Mouse (Mus musculus): Measurements from ENCODE around the gene Padi6. TPM values are rescaled to one million over a fixed set of nuclear protein-coding genes. Genes with fewer than 3 reads are reported as not detected.

The Padi6 gene
- polyA plus RNA-seq, 1 experiment from 2014 or later, result not detected

DNA sequence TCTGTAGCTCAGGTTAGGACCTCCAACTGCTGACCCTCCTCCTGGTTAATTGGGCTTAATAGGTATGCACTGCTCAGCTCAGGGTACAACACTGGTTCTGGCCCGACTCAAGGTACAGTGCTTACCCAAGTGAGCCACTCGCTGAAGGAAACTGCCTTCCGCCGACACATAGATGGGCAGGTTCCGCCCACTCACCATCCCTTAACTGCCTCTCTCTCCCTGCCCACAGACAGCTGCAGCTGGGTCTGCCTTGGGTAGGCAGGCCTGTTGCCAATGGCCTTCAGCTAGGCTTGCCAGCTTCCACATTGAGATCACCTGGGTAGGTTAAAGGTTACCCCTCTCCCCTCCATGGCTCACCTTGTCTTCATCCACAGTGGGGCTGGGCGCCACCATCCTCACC is 1.0 kb downstream of the Padi6 start:
- no peak overlapping the region for H3K4me2 ChIP-seq (replicated peaks; ENCODE audit: low read depth, low read length)
- no peak for ATAC-seq (ENCODE audit: low FRiP score, low TSS enrichment)
- no peak overlapping the region for H3K9ac ChIP-seq (ENCODE audit: low read depth, low read length)
- H3K4me3 ChIP-seq (ENCODE audit: low read length), result no peak overlapping the region
- H3K27me3 ChIP-seq (ENCODE audit: control insufficient read depth, insufficient read depth, low read length), result no peaks in the 10 kb centered on the region
- H3K9me3 ChIP-seq (ENCODE audit: control insufficient read depth, low read length), result no peaks in the 10 kb centered on the region
- 79% methylated on average over 6 of the region's 6 CpGs for WGBS
- H3K27ac ChIP-seq (ENCODE audit: low read depth, low read length), result no peak overlapping the region
- no peaks in the 10 kb centered on the region for H3K36me3 ChIP-seq (ENCODE audit: control insufficient read depth, insufficient read depth, low read length)
- no peaks in the 10 kb centered on the region for H3K4me1 ChIP-seq (ENCODE audit: control insufficient read depth, insufficient read depth, low read length)

DNA sequence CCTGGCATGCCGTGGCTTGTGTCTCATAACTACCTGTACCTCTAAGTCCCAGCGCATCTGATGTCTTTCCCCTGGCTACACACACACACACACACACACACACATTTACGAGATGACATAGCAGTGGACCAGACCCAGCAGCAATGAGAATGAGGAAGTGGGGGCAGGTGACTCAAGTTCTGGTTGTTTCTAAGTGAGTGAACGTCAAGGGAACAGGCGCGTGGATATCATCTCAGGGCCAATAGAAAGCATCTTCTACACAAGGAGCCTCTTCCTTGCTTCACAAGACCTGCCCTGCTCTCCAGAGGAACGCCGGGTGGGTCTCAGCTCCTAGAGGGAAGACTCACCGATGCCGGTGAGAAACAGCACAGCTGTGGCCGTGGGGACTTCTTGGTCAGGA is 1.8 kb downstream of the Padi6 start:
- ATAC-seq (ENCODE audit: low FRiP score, low TSS enrichment), result no peak
- 93% methylated on average over 11 of the region's 11 CpGs for WGBS
- Histone ChIP-seq H3K27me3 (ENCODE audit: control insufficient read depth, insufficient read depth, low read length) (no peaks in the 10 kb centered on the region), H3K36me3 (ENCODE audit: control insufficient read depth, insufficient read depth, low read length) (no peaks in the 10 kb centered on the region), H3K9ac (ENCODE audit: low read depth, low read length) (no peak overlapping the region), H3K4me1 (ENCODE audit: control insufficient read depth, insufficient read depth, low read length) (no peaks in the 10 kb centered on the region), H3K27ac (ENCODE audit: low read depth, low read length) (no peak overlapping the region), H3K4me2 (replicated peaks; ENCODE audit: low read depth, low read length) (no peak overlapping the region), H3K4me3 (ENCODE audit: low read length) (no peak overlapping the region), H3K9me3 (ENCODE audit: control insufficient read depth, low read length) (no peaks in the 10 kb centered on the region)

DNA sequence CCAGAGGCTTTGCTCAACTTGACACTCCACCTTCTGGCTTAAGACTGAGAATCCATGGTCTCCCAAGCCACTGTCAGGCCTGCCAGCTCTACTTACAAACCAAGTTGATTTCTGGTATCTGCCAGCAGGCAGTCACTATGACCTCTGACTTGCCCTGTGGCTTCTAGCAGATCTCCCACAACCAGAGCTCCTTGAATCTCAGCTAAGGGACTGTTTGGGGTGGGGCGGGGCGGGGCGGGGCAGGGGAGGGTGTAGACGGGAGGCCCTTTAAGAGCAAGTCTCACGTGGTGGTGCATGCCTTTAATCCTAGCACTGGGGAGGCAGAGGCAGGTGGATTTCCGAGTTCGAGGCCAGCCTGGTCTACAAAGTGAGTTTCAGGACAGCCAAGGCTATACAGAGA is 9.6 kb downstream of the Padi6 start:
- 72% methylated on average over 7 of the region's 7 CpGs for WGBS
- no peak for ATAC-seq (ENCODE audit: low FRiP score, low TSS enrichment)

DNA sequence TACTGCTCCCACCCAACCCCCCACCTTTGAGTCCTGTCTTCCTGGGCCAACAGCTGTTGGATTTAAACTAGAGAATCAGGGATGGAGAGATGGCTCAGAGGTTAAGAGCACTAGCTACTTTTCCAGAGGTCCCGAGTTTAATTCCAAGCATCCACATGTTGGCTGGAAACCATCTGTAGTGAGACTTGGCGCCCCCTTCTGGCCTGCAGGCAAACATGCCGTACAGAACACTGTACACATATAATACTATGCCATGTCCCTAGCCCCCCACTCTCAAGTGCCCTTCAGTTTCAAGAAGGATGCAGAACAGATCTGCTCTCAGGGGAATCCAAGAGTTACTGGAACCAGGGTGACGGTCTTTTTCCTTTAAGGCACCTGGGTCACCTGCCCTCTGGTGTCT is 10.8 kb downstream of the Padi6 start:
- Histone ChIP-seq H3K4me1 (ENCODE audit: control insufficient read depth, insufficient read depth, low read length) (no peaks in the 10 kb centered on the region), H3K36me3 (ENCODE audit: control insufficient read depth, insufficient read depth, low read length) (no peaks in the 10 kb centered on the region), H3K27ac (ENCODE audit: low read depth, low read length) (no peak overlapping the region), H3K4me3 (ENCODE audit: low read length) (no peak overlapping the region), H3K9ac (ENCODE audit: low read depth, low read length) (no peak overlapping the region), H3K4me2 (replicated peaks; ENCODE audit: low read depth, low read length) (no peak overlapping the region), H3K27me3 (ENCODE audit: control insufficient read depth, insufficient read depth, low read length) (no peaks in the 10 kb centered on the region), H3K9me3 (ENCODE audit: control insufficient read depth, low read length) (no peaks in the 10 kb centered on the region)
- WGBS, result 79% methylated on average over 4 of the region's 4 CpGs
- ATAC-seq (ENCODE audit: low FRiP score, low TSS enrichment), result no peak

More for the DNA sequence above, 9.6 kb downstream of the Padi6 start:
- Histone ChIP-seq H3K27ac (ENCODE audit: low read depth, low read length) (no peak overlapping the region), H3K27me3 (ENCODE audit: control insufficient read depth, insufficient read depth, low read length) (no peaks in the 10 kb centered on the region), H3K4me3 (ENCODE audit: low read length) (no peak overlapping the region), H3K4me2 (replicated peaks; ENCODE audit: low read depth, low read length) (no peak overlapping the region), H3K36me3 (ENCODE audit: control insufficient read depth, insufficient read depth, low read length) (no peaks in the 10 kb centered on the region), H3K9me3 (ENCODE audit: control insufficient read depth, low read length) (no peaks in the 10 kb centered on the region), H3K4me1 (ENCODE audit: control insufficient read depth, insufficient read depth, low read length) (no peaks in the 10 kb centered on the region), H3K9ac (ENCODE audit: low read depth, low read length) (no peak overlapping the region)

DNA sequence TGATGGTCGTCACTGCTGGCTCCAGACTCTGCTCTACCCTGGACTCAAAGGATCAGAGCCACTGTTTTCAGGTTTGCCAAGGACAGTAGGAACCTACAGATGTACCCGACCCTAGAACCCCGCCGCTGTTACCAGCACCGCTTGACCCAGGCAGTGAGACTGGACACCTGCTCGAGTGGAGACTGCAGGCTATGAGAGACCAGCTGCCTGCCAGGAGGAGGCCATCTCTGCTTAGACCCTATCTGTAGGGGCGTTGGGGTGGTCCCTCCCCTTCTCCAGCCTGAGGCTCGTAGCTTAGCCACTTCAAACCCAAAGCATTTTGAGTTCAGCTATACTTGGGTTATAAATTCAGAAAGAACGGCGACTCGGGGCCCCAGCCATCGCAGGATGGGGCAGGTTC is 15.5 kb downstream of the Padi6 start:
- no peak overlapping the region for H3K27ac ChIP-seq (ENCODE audit: low read depth, low read length)
- H3K36me3 ChIP-seq (ENCODE audit: control insufficient read depth, insufficient read depth, low read length), result peaks cover 22% of the 10 kb centered on the region; the same call in 1 of the 2 replicates
- no peaks in the 10 kb centered on the region for H3K27me3 ChIP-seq (ENCODE audit: control insufficient read depth, insufficient read depth, low read length)
- no peak overlapping the region for H3K4me3 ChIP-seq (ENCODE audit: low read length)
- 79% methylated on average over 12 of the region's 12 CpGs for WGBS
- no peak; the same call in 1 of the 2 replicates for ATAC-seq (ENCODE audit: low FRiP score, low TSS enrichment)
- no peak overlapping the region for H3K4me2 ChIP-seq (replicated peaks; ENCODE audit: low read depth, low read length)
- no peak overlapping the region for H3K9ac ChIP-seq (ENCODE audit: low read depth, low read length)
- no peaks in the 10 kb centered on the region for H3K9me3 ChIP-seq (ENCODE audit: control insufficient read depth, low read length)
- no peaks in the 10 kb centered on the region for H3K4me1 ChIP-seq (ENCODE audit: control insufficient read depth, insufficient read depth, low read length)

DNA sequence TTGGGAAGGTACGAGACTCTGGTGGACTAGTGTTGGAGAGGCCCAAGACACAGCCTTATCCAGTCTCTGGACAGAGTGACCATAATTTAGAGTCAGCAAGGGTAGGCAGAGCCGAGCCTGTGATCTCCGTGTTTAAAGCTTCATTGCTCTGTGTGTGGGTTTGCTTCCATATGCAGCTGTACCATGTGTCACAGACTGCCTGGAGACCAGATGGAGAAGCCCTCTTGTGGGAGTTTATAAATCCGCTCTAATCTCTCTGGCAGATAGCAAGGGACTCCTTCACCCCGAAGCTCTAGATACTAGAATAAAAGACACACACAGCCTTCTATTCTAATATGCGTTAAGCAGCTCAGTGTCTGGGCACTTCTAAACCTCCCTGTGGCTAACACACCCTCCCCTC is 17.7 kb downstream of the Padi6 start:
- H3K9me3 ChIP-seq (ENCODE audit: control insufficient read depth, low read length), result no peaks in the 10 kb centered on the region
- no peaks in the 10 kb centered on the region for H3K27me3 ChIP-seq (ENCODE audit: control insufficient read depth, insufficient read depth, low read length)
- no peak overlapping the region for H3K27ac ChIP-seq (ENCODE audit: low read depth, low read length)
- ATAC-seq (ENCODE audit: low FRiP score, low TSS enrichment), result no peak
- no peak overlapping the region for H3K9ac ChIP-seq (ENCODE audit: low read depth, low read length)
- no peaks in the 10 kb centered on the region for H3K4me1 ChIP-seq (ENCODE audit: control insufficient read depth, insufficient read depth, low read length)
- H3K36me3 ChIP-seq (ENCODE audit: control insufficient read depth, insufficient read depth, low read length), result peaks cover 44% of the 10 kb centered on the region
- no peak overlapping the region for H3K4me3 ChIP-seq (ENCODE audit: low read length)
- no peak overlapping the region for H3K4me2 ChIP-seq (replicated peaks; ENCODE audit: low read depth, low read length)
- 89% methylated on average over 6 of the region's 6 CpGs for WGBS

DNA sequence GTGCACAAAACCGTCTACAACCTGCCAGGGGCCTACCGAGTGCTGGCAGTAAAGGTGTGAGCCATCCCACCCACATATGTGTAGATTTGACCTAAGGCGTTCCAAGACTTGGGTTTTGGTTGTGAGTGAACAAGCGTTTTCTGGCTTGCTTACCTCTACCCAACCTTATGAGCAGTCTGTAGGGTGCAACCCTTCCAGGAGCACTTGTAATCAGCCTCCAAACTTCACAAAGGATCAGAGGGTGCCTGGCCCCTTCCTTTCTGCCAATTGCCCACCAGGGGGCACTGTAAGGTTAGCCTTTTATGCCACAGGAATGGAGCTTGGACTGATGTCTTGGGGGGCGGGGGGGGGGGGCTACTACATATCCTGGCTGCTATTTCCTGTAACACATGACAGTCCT is 18.6 kb downstream of the Padi6 start:
- Histone ChIP-seq H3K27ac (ENCODE audit: low read depth, low read length) (no peak overlapping the region), H3K4me3 (ENCODE audit: low read length) (no peak overlapping the region), H3K36me3 (ENCODE audit: control insufficient read depth, insufficient read depth, low read length) (peaks cover 54% of the 10 kb centered on the region), H3K27me3 (ENCODE audit: control insufficient read depth, insufficient read depth, low read length) (no peaks in the 10 kb centered on the region), H3K4me1 (ENCODE audit: control insufficient read depth, insufficient read depth, low read length) (no peaks in the 10 kb centered on the region), H3K4me2 (replicated peaks; ENCODE audit: low read depth, low read length) (no peak overlapping the region), H3K9ac (ENCODE audit: low read depth, low read length) (no peak overlapping the region), H3K9me3 (ENCODE audit: control insufficient read depth, low read length) (no peaks in the 10 kb centered on the region)
- ATAC-seq (ENCODE audit: low FRiP score, low TSS enrichment), result peak; percentile 56; the same call in 1 of the 2 replicates
- 46% methylated on average over 5 of the region's 5 CpGs for WGBS

DNA sequence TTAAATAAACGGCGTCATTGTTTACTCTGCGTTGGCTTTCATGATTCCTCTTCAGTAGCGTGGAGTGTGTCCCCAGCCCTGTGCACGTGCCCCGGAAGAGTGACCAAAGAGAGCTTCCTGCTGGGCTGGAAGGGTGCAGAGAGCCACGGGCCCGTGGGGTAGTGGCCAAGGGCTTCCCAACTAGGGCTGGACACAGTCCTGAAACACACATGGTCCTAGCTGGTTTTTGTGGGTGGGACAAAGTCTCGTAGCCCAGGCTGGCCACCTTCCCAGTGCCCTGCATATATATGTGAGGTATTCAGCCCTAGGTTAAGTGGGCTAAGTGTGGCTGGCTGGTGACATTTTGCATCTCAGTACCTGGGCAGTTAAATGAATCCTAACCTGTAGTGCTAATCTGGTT is 19.3 kb downstream of the Padi6 start:
- 87% methylated on average over 9 of the region's 9 CpGs for WGBS
- Histone ChIP-seq H3K27me3 (ENCODE audit: control insufficient read depth, insufficient read depth, low read length) (no peaks in the 10 kb centered on the region), H3K4me1 (ENCODE audit: control insufficient read depth, insufficient read depth, low read length) (no peaks in the 10 kb centered on the region), H3K36me3 (ENCODE audit: control insufficient read depth, insufficient read depth, low read length) (peaks cover 60% of the 10 kb centered on the region), H3K4me3 (ENCODE audit: low read length) (no peak overlapping the region), H3K27ac (ENCODE audit: low read depth, low read length) (no peak overlapping the region), H3K4me2 (replicated peaks; ENCODE audit: low read depth, low read length) (no peak overlapping the region), H3K9ac (ENCODE audit: low read depth, low read length) (no peak overlapping the region), H3K9me3 (ENCODE audit: control insufficient read depth, low read length) (no peaks in the 10 kb centered on the region)
- ATAC-seq (ENCODE audit: low FRiP score, low TSS enrichment), result no peak

DNA sequence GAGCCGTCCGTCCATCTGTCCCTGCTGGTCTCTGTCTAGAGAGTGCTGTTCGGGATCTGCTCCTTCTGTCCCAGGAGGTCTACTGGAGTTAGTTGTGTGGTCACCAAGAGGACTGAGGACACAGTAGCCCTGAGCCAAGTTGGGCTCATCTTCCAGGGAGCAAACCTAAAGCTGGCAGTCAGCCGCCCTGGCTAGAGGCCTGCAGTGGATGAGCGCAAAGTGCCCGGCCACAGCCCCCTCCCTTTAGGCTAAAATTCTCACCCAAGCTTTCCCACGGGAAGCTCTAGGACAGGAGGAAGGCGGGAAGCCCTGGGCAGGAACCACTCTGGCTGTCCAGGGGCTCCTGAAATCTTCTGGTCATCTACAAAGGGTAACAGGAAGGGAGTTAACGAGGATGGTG is 19.7 kb downstream of the Padi6 start:
- Histone ChIP-seq H3K27me3 (ENCODE audit: control insufficient read depth, insufficient read depth, low read length) (no peaks in the 10 kb centered on the region), H3K27ac (ENCODE audit: low read depth, low read length) (no peak overlapping the region), H3K4me1 (ENCODE audit: control insufficient read depth, insufficient read depth, low read length) (no peaks in the 10 kb centered on the region), H3K4me2 (replicated peaks; ENCODE audit: low read depth, low read length) (no peak overlapping the region), H3K36me3 (ENCODE audit: control insufficient read depth, insufficient read depth, low read length) (peaks cover 64% of the 10 kb centered on the region), H3K9me3 (ENCODE audit: control insufficient read depth, low read length) (no peaks in the 10 kb centered on the region), H3K9ac (ENCODE audit: low read depth, low read length) (no peak overlapping the region), H3K4me3 (ENCODE audit: low read length) (no peak overlapping the region)
- 78% methylated on average over 9 of the region's 9 CpGs for WGBS
- ATAC-seq (ENCODE audit: low FRiP score, low TSS enrichment), result no peak

All from kidney, embryonic 14.5 days (tissue).